Mouse (Mus musculus) heart, embryonic 11.5 days (tissue): Measurements from ENCODE around the gene Mterf2. TPM values are rescaled to one million over a fixed set of nuclear protein-coding genes. Genes with fewer than 3 reads are reported as not detected.
A peak's percentile ranks its signal among the peaks of the same experiment; 100 is the strongest.

Source experiments
- ATAC-seq: fragments of 200-750 bp; cut with Nextera tagmentation; replicated peaks from 2 replicates; pipeline ENCODE4 v1.8.0; 2017; ENCODE audit warnings: moderate library complexity; ENCODE audit not compliant: insufficient number of reproducible peaks, low FRiP score, low TSS enrichment
- H3K27ac ChIP-seq: fragments of 300-500 bp; sonication (generic); 2 replicates; pipeline ENCODE4 v1.5.1; 2014; ENCODE audit warnings: mild to moderate bottlenecking, low read depth, low read length
- H3K27me3 ChIP-seq: fragments of 300-500 bp; sonication (generic); 2 replicates; pipeline ENCODE4 v1.6.1; 2014; ENCODE audit warnings: mild to moderate bottlenecking, low read length, mixed read lengths; ENCODE audit not compliant: control insufficient read depth, insufficient read depth
- H3K36me3 ChIP-seq: fragments of 300-500 bp; sonication (generic); 2 replicates; pipeline ENCODE4 v1.6.1; 2014; ENCODE audit warnings: mild to moderate bottlenecking, low read length, moderate library complexity, mixed read lengths; ENCODE audit not compliant: control insufficient read depth, insufficient read depth
- H3K4me1 ChIP-seq: fragments of 300-500 bp; sonication (generic); 2 replicates; pipeline ENCODE4 v1.6.1; 2014; ENCODE audit warnings: low read length; ENCODE audit not compliant: control insufficient read depth, insufficient read depth
- H3K4me2 ChIP-seq: fragments of 300-500 bp; sonication (generic); 2 replicates; pipeline ENCODE4 v1.6.1; 2014; ENCODE audit warnings: mild to moderate bottlenecking, moderate library complexity
- H3K4me3 ChIP-seq: fragments of 300-500 bp; sonication (generic); 2 replicates; pipeline ENCODE4 v1.5.1; 2014; ENCODE audit warnings: low read depth, low read length
- H3K9ac ChIP-seq: fragments of 300-500 bp; sonication (generic); 2 replicates; pipeline ENCODE4 v1.6.1; 2014; ENCODE audit warnings: mild to moderate bottlenecking, low read depth, low read length, moderate library complexity
- H3K9me3 ChIP-seq: fragments of 300-500 bp; sonication (generic); replicated peaks from 2 replicates; pipeline ENCODE4 v1.6.1; 2016; ENCODE audit warnings: low read length; ENCODE audit not compliant: control insufficient read depth
- WGBS: fragments of 180-500 bp; shearing (Covaris S2); extraction: QIAGEN DNeasy Blood & Tissue Kit; methylation state at CpG from one replicate; pipeline ENCODE4 v1.1.7; 2014; ENCODE audit not compliant: insufficient replicate concordance; 5-methylcytosine and 5-hydroxymethylcytosine counted together
- polyA plus RNA-seq: library from polyadenylated mRNA; unstranded; fragments of >200 nt; fragmentation: Nextera tagmentation; extraction: Ambion mirVana; gene quantifications from 2 replicates; pipeline ENCODE4 v1.2.1, GENCODE M21; 2014

Mterf2 gene
- polyA plus RNA-seq, result 15.1 and 17.0 TPM in 2 replicates

GRCm38 (mm10) chr10:85127395-85128287 is at the start of gene Mterf2:
Gene Mterf2, minus strand, starts transcription at chr10:85128027.
- Histone ChIP-seq H3K27me3 (no peaks in the 10 kb centered on the region), H3K4me3 (peak within 1 kb of the TSS; percentile 72), H3K9me3 (no peaks in the 10 kb centered on the region), H3K36me3 (peaks cover 2% of the 10 kb centered on the region; the same call in 1 of the 2 replicates), H3K4me2 (peak within 1 kb of the TSS; percentile 67), H3K9ac (peak within 1 kb of the TSS; percentile 77), H3K4me1 (no peaks in the 10 kb centered on the region), H3K27ac (no peak within 1 kb of the TSS)
- ATAC-seq, result peak; percentile 99
- WGBS, result 8% methylated on average over 20 of the region's 20 CpGs

- no peaks in the 10 kb centered on the region for H3K4me1 ChIP-seq
- H3K27me3 ChIP-seq, result no peaks in the 10 kb centered on the region
- no peaks in the 10 kb centered on the region for H3K9me3 ChIP-seq
- H3K9ac ChIP-seq, result no peak overlapping the region
- H3K36me3 ChIP-seq, result no peaks in the 10 kb centered on the region
- ATAC-seq, result no peak
- 71% methylated on average over 2 of the region's 2 CpGs for WGBS
- no peak overlapping the region for H3K4me3 ChIP-seq
- no peak overlapping the region for H3K27ac ChIP-seq
- no peak overlapping the region for H3K4me2 ChIP-seq
Observed at GRCm38 (mm10) chr10:85176640-85177039, 48.8 kb upstream of the Mterf2 start.

- Histone ChIP-seq H3K9me3 (no peaks in the 10 kb centered on the region), H3K4me1 (no peaks in the 10 kb centered on the region), H3K36me3 (no peaks in the 10 kb centered on the region), H3K4me3 (no peak overlapping the region), H3K27me3 (no peaks in the 10 kb centered on the region), H3K4me2 (no peak overlapping the region), H3K27ac (no peak overlapping the region), H3K9ac (no peak overlapping the region)
- ATAC-seq, result no peak
- 82% methylated on average over 5 of the region's 5 CpGs for WGBS
Observed at GRCm38 (mm10) chr10:85165306-85165705, 37.5 kb upstream of the Mterf2 start.

DNA sequence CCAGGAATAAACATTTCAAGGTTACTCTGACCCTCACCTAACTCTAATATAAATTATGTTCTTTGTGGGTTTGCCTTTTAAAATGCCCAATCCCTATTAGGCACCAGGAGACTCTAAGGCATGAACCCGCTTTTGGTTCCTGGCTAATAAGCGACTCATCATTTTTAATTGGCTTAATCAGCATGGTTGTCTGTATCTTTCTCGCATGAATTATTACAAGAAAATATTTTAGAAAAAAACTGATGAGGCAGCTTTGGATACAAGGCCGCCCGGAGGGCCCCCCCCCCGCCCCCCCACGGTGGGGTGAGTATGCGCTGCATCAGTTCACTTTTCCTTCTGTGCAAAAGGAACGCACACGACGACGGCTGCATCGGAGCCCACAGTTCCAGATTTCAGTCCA is 37.0 kb upstream of the Mterf2 start:
- H3K36me3 ChIP-seq, result no peaks in the 10 kb centered on the region
- no peaks in the 10 kb centered on the region for H3K27me3 ChIP-seq
- no peak for ATAC-seq
- H3K4me3 ChIP-seq, result no peak overlapping the region
- H3K9me3 ChIP-seq, result no peaks in the 10 kb centered on the region
- WGBS, result 88% methylated on average over 13 of the region's 13 CpGs
- H3K4me2 ChIP-seq, result no peak overlapping the region
- no peak overlapping the region for H3K9ac ChIP-seq
- H3K27ac ChIP-seq, result no peak overlapping the region
- H3K4me1 ChIP-seq, result no peaks in the 10 kb centered on the region

DNA sequence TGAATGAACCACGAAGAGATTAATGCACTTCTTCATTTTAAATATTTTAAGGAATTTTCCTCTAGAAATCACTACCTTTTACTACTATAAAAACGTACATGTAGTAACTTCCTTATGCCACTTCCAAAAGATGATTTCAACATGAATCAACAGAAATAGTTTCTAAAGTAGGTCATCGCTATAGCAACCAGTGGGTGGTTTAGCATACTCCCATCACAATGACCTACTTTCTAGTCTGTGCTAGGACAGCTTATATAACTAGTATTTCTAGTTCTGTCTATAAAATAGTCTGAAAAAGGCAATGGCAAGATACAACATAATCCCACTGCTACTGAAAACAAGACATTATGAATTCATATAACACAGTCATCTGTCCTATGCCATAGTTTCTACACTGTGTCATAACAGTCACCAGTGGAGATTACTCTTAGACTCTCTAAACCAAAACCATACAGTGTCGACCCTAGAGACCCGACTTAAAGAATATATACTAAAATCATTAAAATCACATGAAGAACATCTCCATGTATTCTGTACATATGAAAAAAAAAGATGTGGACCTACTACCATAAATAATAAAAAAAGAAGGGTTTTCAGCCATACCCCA is 34.0 kb upstream of the Mterf2 start:
- Histone ChIP-seq H3K4me2 (no peak overlapping the region), H3K27ac (no peak overlapping the region), H3K36me3 (no peaks in the 10 kb centered on the region), H3K4me3 (no peak overlapping the region), H3K27me3 (no peaks in the 10 kb centered on the region), H3K9ac (no peak overlapping the region), H3K9me3 (no peaks in the 10 kb centered on the region), H3K4me1 (no peaks in the 10 kb centered on the region)
- no peak for ATAC-seq
- 76% methylated on average over 5 of the region's 5 CpGs for whole genome bisulfite sequencing

GRCm38 (mm10) chr10:85159989-85160619 is 32.3 kb upstream of the Mterf2 start:
- Histone ChIP-seq H3K27me3 (no peaks in the 10 kb centered on the region), H3K4me1 (no peaks in the 10 kb centered on the region), H3K9ac (no peak overlapping the region), H3K27ac (no peak overlapping the region), H3K9me3 (no peaks in the 10 kb centered on the region), H3K4me2 (no peak overlapping the region), H3K4me3 (no peak overlapping the region), H3K36me3 (no peaks in the 10 kb centered on the region)
- 65% methylated on average over 1 of the region's 1 CpGs for WGBS
- ATAC-seq, result no peak

GRCm38 (mm10) chr10:85157451-85157850 is 29.6 kb upstream of the Mterf2 start:
- H3K9ac ChIP-seq, result no peak overlapping the region
- no peak for ATAC-seq
- 88% methylated on average over 7 of the region's 7 CpGs for WGBS
- H3K9me3 ChIP-seq, result no peaks in the 10 kb centered on the region
- no peaks in the 10 kb centered on the region for H3K36me3 ChIP-seq
- no peak overlapping the region for H3K27ac ChIP-seq
- no peak overlapping the region for H3K4me2 ChIP-seq
- H3K27me3 ChIP-seq, result no peaks in the 10 kb centered on the region
- no peaks in the 10 kb centered on the region for H3K4me1 ChIP-seq
- H3K4me3 ChIP-seq, result no peak overlapping the region

DNA sequence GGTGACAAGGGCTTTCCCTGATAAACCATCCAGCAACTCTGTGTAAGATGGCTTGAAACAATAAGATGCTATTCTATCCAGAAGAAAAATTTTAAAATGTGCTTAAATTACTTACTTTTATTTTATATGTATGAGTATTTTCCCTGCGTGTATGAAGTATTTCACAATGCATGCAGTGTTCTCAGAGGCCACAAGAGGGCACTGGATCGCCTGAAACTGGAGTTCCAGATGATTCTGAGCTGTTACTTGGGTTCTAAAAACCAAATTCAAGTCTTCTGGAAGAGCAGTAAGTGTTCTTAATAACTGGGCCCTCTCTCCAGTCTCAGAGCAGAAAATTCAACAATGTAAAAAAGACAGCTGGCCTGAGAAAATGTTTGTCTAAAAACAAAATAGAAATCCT is 26.4 kb upstream of the Mterf2 start:
- Histone ChIP-seq H3K36me3 (no peaks in the 10 kb centered on the region), H3K4me2 (no peak overlapping the region), H3K4me1 (no peaks in the 10 kb centered on the region), H3K27me3 (no peaks in the 10 kb centered on the region), H3K27ac (no peak overlapping the region), H3K9me3 (no peaks in the 10 kb centered on the region), H3K9ac (no peak overlapping the region), H3K4me3 (no peak overlapping the region)
- WGBS, result 22% methylated on average over 2 of the region's 2 CpGs
- ATAC-seq, result no peak
